Mouse (Mus musculus) stomach, postnatal 0 days (tissue): ENCODE measurements around the gene Myt1l.

ENCODE experiments used
- CTCF ChIP-seq: IDR thresholded peaks from 2 replicates; pipeline ENCODE4 v1.5.1; 2016; ENCODE audit warnings: antibody characterized with exemption, low read depth, mild to moderate bottlenecking, moderate library complexity
- EP300 ChIP-seq: optimal IDR thresholded peaks from 2 replicates; pipeline ENCODE3; 2016; ENCODE audit warnings: antibody characterized with exemption

DNA sequence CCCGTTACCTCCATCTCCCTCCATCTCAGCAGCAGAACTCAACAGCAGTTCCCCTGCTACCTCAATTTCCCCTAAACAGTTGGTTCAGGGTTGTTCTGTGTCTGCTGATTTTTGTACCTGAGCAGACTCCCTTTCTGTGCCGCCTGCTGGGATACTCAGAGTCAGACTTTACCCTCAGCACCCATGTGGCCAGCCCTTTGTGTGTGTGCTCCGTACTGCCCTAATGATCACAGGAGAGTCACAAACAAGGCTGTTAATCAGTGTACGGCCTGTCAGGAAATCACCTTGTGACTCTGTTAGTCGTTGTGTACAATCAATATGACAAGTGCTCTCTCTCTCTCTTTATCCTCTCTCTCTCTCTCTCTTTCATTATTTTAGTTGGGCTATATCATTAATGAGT is 430.5 kb downstream of the Myt1l start:
- TF ChIP-seq CTCF (no peak), EP300 (no peak)
